Comparison of ENCODE assay signal across 19 mouse cellular contexts in genomic region chr4:63899081-63899523, GRCm38 (mm10). TPM values are rescaled to one million over a fixed set of nuclear protein-coding genes. Genes with fewer than 3 reads are reported as not detected.
DNase-seq lines count a peak whose midpoint lies in the region; ATAC-seq and TF ChIP-seq lines count a peak whose summit lies in the region.
"Had no signal": no experiment of that assay in that cellular context is flagged by ENCODE, and none has a peak within 500 bp of the region (broad histone marks: within the 10 kb centered on the region; RNA-seq: fewer than 3 reads in every experiment).

No protein-coding gene starts in this region.

- no peak for TF ChIP-seq CTCF in intestine, postnatal 0 days (IDR thresholded peaks at IDR 0.05; ENCODE audit: low read depth)

- H3K27me3 ChIP-seq in embryonic facial prominence, embryonic 14.5 days (replicated peaks; ENCODE audit: control insufficient read depth, insufficient read depth, low read length), result no peaks in the 10 kb centered on the region
- no peaks in the 10 kb centered on the region for H3K27me3 ChIP-seq in intestine, postnatal 0 days (replicated peaks; ENCODE audit: control insufficient read depth, insufficient read depth, low read length)
- H3K27me3 ChIP-seq: limb, embryonic 15.5 days; lung, embryonic 15.5 days; neural tube, embryonic 13.5 days had no signal

- no peaks in the 10 kb centered on the region for H3K36me3 ChIP-seq in embryonic facial prominence, embryonic 14.5 days (ENCODE audit: control insufficient read depth, insufficient read depth, low read length)
- no peaks in the 10 kb centered on the region for H3K36me3 ChIP-seq in macrophage (ENCODE audit: inconsistent target)
- no peaks in the 10 kb centered on the region for H3K36me3 ChIP-seq in intestine, postnatal 0 days (ENCODE audit: control insufficient read depth, insufficient read depth)
- H3K36me3 ChIP-seq: limb, embryonic 15.5 days; lung, embryonic 15.5 days; neural tube, embryonic 13.5 days had no signal

- no peak overlapping the region for H3K4me3 ChIP-seq in embryonic facial prominence, embryonic 14.5 days (ENCODE audit: low read depth, low read length)
- H3K4me3 ChIP-seq in macrophage (ENCODE audit: inconsistent target), result no peak overlapping the region
- no peak overlapping the region for H3K4me3 ChIP-seq in intestine, postnatal 0 days (ENCODE audit: low read depth, low read length)
- H3K4me3 ChIP-seq: limb, embryonic 15.5 days; lung, embryonic 15.5 days; neural tube, embryonic 13.5 days had no signal

- no peaks in the 10 kb centered on the region for H3K79me2 ChIP-seq in macrophage (ENCODE audit: inconsistent target)

- H3K4me1 ChIP-seq in embryonic facial prominence, embryonic 14.5 days (ENCODE audit: control insufficient read depth, insufficient read depth, low read length), result no peaks in the 10 kb centered on the region
- no peaks in the 10 kb centered on the region for H3K4me1 ChIP-seq in intestine, postnatal 0 days (replicated peaks; ENCODE audit: control insufficient read depth, insufficient read depth, low read length)
- H3K4me1 ChIP-seq: limb, embryonic 15.5 days; lung, embryonic 15.5 days; neural tube, embryonic 13.5 days had no signal

- 73% methylated on average over 10 of the region's 10 CpGs for WGBS in embryonic facial prominence, embryonic 14.5 days
- 3% methylated on average over 10 of the region's 10 CpGs for WGBS in macrophage (ENCODE audit: missing documents)
- 81% methylated on average over 10 of the region's 10 CpGs for WGBS in intestine, postnatal 0 days

- H3K27ac ChIP-seq in embryonic facial prominence, embryonic 14.5 days (replicated peaks; ENCODE audit: low read depth, low read length), result no peak overlapping the region
- H3K27ac ChIP-seq in macrophage, result peak overlapping the region; percentile 55
- no peak overlapping the region for H3K27ac ChIP-seq in intestine, postnatal 0 days (ENCODE audit: low read depth, low read length)
- H3K27ac ChIP-seq: hindbrain, embryonic 14.5 days; limb, embryonic 15.5 days; lung, embryonic 15.5 days; neural tube, embryonic 13.5 days had no signal

- peak; percentile 62; the same call in 1 of the 2 replicates for ATAC-seq in frontal cortex, adult (ENCODE audit: low TSS enrichment)
- no peak for ATAC-seq in embryonic facial prominence, embryonic 14.5 days (ENCODE audit: low read depth)
- no peak for ATAC-seq in intestine, postnatal 0 days

- H3K4me2 ChIP-seq in embryonic facial prominence, embryonic 14.5 days (ENCODE audit: low read depth, low read length), result no peak overlapping the region
- no peak overlapping the region for H3K4me2 ChIP-seq in intestine, postnatal 0 days (replicated peaks; ENCODE audit: low read depth)
- H3K4me2 ChIP-seq: hindbrain, embryonic 14.5 days; limb, embryonic 15.5 days; lung, embryonic 15.5 days; neural tube, embryonic 13.5 days had no signal

- no peaks in the 10 kb centered on the region for H3K9me3 ChIP-seq in embryonic facial prominence, embryonic 14.5 days (ENCODE audit: control insufficient read depth, low read length)
- H3K9me3 ChIP-seq in intestine, postnatal 0 days (ENCODE audit: control insufficient read depth), result no peaks in the 10 kb centered on the region
- H3K9me3 ChIP-seq: limb, embryonic 15.5 days; lung, embryonic 15.5 days; neural tube, embryonic 13.5 days had no signal

- no peak for DNase-seq in frontal cortex, adult 2 months (ENCODE audit: extremely low spot score in 1 of 2, low spot score in 1 of 2)
- peak; percentile 49 for DNase-seq in CD4-positive, CD25-positive, alpha-beta regulatory T cell, adult 2 months (ENCODE audit: low read depth, low spot score)
- DNase-seq in embryonic facial prominence, embryonic 14.5 days (ENCODE audit: low spot score), result peak; percentile 9
- no peak for DNase-seq in urinary bladder, adult 18-20 months (ENCODE audit: low spot score in 2 of 2)
- DNase-seq in Muller cell, postnatal 12 days (ENCODE audit: inconsistent ontology term), result no peak
- DNase-seq: cerebellum, postnatal 14 days; gastrocnemius, postnatal 14 days; kidney, adult 11 months; kidney, postnatal 10 days; thymus, postnatal 36 days had no signal

- H3K9ac ChIP-seq in embryonic facial prominence, embryonic 14.5 days (ENCODE audit: low read depth, low read length), result no peak overlapping the region
- H3K9ac ChIP-seq in intestine, postnatal 0 days (ENCODE audit: low read depth, low read length), result no peak overlapping the region
- H3K9ac ChIP-seq: hindbrain, embryonic 14.5 days; limb, embryonic 15.5 days; lung, embryonic 15.5 days; neural tube, embryonic 13.5 days had no signal

RNA-seq across cellular contexts. Expression of gene Tnfsf8, which starts 38.0 kb away (rescaled TPM):
- polyA plus RNA-seq in frontal cortex, adult 2 months (2012; rRNA removed), result 0.02 TPM in 1 of 2 replicates, not detected in the other
- polyA plus RNA-seq in embryonic facial prominence, embryonic 14.5 days (2014; fragmentation: Nextera tagmentation; extraction: Ambion mirVana), result 0.08 and 0.18 TPM in 2 replicates
- 1 to 10 TPM in 8 of 26 experiments, under 1 TPM in 15, not detected in 3; 0.22 to 9.0 (median 0.70) TPM for total RNA-seq in macrophage (2018; cell fraction: chromatin; rRNA removed)
- total RNA-seq in macrophage (2018; cell fraction: cytosol; rRNA removed), result 1 to 10 TPM in 21 of 26 experiments, under 1 TPM in 5; 0.48 to 4.7 (median 1.5) TPM
- total RNA-seq in macrophage (2018; cell fraction: nucleus; rRNA removed), result 1 to 10 TPM in 23 of 26 experiments, under 1 TPM in 3; 0.64 to 9.1 (median 3.3) TPM
- 0.53 to 2.3 TPM (median 0.56 TPM) in 3 replicates for polyA plus RNA-seq in macrophage (2018)
- 0.08 TPM in 1 of 2 replicates, not detected in the other for polyA plus RNA-seq in intestine, postnatal 0 days (2015; fragmentation: Nextera tagmentation; extraction: Ambion mirVana)
- total RNA-seq: gastrocnemius, postnatal 14 days; left cerebral cortex, postnatal 14 days; midbrain, postnatal 0 days had no signal
- polyA plus RNA-seq: hindbrain, embryonic 14.5 days; limb, embryonic 15.5 days; midbrain, postnatal 0 days; neural tube, embryonic 13.5 days had no signal

Comparison
In these comparisons a context has a peak if more than half of its experiments do, and no peak if none do; other contexts are left out.
1. DNase-seq: peak in CD4-positive, CD25-positive, alpha-beta regulatory T cell, adult 2 months (single experiment) and embryonic facial prominence, embryonic 14.5 days (single experiment); none in frontal cortex, adult 2 months (0 of 2), urinary bladder, adult 18-20 months (0 of 2) and Muller cell, postnatal 12 days (single experiment).